Mouse (Mus musculus) embryo, embryonic 9.5 days (tissue): ENCODE measurements around the gene Trim8.
A peak's percentile ranks its signal among the peaks of the same experiment; 100 is the strongest.

Source experiments
- DNase-seq: peaks from one replicate; pipeline ENCODE4 v3.0.0-alpha.2; 2017; ENCODE audit errors: extremely low spot score

Gene Trim8

GRCm38 (mm10) chr19:46524601-46525321 is 23.3 kb downstream of the Trim8 start:
- DNase-seq = peak; percentile 59

- no peak for DNase-seq
Measured at GRCm38 (mm10) chr19:46525691-46526631, 24.5 kb downstream of the Trim8 start.

DNA sequence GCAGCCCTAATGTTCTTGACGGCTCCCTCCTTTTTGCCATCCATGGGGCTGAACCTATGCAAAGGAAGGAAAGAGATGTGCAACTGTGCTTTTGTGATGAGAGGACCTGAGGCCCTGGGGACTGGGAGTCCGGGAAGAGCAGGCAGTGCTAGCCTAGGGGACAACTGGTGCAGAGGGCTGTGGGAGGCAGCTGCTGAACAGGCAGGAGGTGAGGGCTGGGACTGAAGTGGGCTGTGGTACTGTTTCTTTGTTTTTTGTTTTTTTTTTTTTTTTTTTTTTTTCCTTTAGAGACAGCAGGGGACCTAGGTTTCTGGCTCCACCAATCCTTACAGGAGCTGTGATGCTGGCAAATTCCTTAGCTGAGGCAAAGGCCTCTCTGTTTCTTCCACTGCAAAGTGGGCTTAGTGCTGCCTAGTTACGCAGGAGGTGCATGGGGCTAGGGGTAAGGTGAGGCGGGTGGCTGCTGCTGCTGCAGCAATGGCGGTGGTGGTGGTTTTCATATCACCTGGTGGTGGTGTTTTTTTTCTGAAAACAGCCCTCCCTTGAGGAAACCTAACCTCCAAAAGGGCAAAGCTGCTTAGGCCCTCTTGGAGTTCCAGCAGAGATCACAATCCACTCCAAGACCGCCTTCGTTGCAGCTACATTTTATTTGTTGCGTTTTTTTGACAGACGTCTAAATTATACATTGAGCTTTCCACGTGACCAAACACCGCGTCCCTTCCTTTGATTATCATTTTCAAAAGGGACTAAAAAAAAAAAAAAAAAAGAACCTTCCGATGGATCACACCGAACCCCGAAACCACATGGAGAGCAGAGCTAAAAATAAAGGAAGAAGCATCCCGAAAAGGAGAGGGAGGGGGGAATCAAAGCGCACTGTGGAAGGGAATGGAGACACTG is 26.4 kb downstream of the Trim8 start:
- DNase-seq = no peak

DNA sequence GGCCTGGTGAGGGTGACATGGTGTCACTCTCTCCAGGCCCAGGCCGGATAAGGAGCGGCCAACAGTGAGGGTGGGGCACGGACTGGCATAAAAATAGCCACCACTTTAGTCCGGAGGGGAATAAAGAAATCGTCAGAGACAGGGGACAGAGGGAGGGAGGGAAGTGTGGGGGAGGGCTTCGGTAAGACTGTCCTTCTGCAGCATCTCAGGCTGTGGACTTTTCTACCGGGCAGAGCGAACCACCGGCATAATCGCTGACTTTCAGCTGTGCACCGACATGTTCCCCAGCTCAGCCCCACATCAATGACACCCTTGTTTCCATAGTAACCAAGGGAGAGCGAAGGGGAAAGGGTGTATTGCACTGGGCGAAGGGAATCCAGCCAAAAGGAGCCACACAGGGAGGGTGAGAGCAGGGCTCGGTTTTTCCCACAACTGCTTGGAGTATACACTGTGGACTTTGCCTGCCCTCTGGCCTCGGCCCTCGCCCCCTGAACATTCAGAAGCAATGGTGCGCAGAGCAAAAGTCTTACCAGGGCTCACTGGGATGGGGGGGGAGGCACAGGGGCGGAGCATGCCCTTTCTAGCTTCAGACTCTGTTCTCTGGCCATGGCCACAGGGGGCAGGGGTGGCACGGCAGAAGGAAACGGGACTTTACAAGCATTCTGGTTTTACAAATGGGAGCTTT is 27.2 kb downstream of the Trim8 start:
- peak; percentile 85 for DNase-seq

DNA sequence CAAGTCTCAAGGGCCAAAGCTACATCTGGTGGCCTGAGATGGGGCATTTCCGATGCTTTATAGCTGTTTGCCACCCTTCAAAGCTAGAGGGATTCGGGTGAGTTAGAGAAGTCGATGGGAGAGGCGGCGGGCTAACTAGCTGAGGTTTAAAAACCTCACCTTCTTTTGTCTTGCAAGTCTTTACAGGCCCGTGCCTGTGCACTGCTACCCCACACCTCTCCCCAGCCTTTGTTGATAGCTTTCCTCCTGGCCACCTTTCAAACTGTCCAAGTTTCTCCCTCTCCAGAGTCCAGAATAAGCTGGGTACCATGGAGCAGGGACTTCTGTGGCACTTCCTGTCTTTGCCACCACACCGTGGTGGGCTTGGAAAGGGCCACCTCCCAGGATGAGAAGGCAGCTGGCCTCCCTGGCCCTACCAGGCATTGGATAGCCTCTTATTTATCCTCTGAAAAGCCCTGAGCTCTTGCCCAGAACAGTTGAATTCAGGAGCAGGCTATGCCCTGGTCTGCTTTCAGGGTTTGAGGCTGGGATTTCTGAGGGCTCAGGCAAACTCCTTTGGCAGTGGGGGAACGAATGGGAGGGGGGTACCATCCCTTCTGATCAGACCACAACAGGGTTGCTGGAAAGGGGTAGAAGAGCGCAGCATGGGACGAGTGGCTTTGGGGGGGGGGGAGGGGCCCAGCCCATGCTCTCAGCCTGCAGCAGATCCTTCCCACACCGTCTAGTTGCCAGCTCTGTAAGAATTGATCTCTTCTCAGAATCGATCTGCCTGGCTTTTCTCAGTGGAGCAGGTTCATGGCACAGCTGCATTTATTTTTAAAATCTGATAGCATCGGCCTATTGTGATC is 28.3 kb downstream of the Trim8 start:
- peak; percentile 59 for DNase-seq

GRCm38 (mm10) chr19:46530449-46530990 is 29.0 kb downstream of the Trim8 start:
- no peak for DNase-seq

DNA sequence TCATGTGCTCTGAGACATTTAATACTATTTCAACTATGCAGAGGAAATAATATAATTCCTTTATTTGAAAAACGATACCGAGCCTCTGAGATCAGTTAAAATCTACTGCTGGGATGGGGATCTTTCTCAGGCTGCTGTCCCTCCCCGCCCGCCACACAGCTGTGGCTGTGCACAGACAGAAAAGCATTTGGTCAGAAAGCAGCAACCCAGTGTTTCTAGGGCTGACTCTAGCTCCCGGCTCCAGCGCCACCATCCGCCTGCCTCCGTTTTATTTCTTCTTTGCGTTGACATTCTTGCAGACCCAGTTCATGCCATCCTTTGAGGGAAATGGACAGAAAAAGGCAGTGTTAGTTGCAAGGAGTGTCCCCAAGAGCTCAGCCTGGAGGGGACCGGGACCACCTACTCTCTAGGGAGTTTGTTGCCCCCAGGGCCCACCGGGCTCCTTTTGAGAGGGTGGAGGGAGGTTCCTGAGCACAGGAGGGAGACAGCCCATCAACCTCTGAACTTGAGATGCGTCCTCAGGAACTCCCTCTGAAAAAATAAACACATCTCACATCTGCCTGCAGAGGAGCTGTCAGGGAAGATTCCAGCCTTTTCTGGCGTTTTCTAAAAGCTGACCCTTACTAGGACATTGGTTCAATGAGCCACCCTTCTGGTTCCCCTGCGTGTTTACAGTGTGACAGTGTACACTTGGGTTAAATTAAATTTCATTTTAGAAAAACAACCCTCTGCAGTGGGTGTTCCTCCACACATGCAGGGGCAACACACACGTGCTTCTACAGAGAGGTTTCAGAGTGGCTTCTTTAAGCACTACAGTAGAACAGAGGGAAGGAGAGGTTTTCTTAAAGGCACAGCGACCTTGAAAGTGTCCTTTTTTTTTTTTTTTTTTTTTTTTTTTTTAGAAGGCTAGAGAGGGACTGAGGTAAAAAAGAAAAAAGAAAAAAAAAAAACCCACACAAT is 29.8 kb downstream of the Trim8 start:
- peak; percentile 55 for DNase-seq

GRCm38 (mm10) chr19:46532031-46532688 is 30.7 kb downstream of the Trim8 start:
- DNase-seq = peak; percentile 38

- peak; percentile 52 for DNase-seq
Measured at GRCm38 (mm10) chr19:46533066-46533465, 31.6 kb downstream of the Trim8 start.

DNA sequence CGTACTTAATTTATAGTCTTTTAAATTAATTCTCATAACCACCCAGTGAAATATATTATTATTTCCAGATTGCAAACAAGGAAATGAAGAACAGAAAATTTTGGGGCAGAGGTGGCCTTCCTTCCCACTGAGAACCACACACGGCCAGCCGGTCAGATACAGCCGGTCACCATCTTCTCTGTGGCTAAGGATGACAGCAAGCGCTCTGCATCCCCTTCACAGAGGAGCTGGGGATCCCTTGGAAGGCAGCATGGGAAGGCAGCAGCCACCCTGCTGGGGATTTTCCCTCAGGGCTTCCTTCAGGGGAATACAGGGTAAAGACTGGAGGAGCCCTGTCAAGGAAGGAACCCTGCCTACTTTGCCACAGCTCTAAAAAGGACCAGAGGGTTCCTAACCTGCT is 32.0 kb downstream of the Trim8 start:
- no peak for DNase-seq

DNA sequence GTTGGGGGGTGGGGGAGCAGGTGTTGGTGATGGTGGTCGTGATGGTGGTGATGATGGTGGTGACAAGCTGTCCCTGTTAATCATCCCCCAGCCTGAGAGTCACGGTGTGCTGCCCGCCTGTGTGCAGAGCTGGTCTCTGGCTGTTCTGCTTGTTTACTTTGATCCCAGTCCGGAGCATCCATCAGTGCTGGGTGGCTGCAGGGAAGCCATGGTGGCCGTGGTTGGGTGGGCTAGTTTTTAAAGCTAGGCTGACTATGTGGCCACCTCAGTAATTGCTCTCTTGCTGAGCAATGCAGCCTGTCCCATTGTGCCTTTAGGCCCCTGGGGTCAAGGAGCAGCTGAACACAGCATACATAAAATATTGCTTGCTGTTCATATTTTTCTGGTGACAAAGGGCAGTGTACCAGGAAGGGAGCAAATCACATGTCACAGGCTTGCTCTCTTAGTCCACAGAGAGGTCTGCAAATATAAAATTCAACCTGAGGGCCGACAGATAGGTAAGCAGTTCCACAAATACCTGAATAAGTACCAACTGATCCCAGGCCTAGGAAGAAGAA is 33.1 kb downstream of the Trim8 start:
- no peak for DNase-seq

- DNase-seq = no peak
Measured at GRCm38 (mm10) chr19:46537357-46537756, 35.9 kb downstream of the Trim8 start.

DNA sequence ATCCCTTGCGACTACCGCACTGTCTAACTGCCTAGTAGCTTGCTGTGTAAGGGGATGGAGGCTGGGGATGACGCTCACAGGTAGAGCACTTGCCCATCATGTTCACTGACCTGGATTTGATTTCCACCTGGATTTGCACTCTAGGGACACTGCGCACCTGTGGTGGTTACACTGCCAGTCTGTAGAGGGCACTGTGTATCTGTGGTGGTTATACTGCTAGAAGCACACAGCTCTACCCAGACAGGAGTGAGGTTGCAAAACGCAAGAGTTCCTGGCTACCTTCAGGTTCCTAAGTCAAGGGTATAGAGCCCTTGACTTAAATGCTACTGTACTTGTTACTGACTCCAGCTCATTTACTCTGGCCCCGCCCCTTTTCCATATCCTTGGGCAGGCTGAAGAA is 36.7 kb downstream of the Trim8 start:
- DNase-seq = no peak

DNA sequence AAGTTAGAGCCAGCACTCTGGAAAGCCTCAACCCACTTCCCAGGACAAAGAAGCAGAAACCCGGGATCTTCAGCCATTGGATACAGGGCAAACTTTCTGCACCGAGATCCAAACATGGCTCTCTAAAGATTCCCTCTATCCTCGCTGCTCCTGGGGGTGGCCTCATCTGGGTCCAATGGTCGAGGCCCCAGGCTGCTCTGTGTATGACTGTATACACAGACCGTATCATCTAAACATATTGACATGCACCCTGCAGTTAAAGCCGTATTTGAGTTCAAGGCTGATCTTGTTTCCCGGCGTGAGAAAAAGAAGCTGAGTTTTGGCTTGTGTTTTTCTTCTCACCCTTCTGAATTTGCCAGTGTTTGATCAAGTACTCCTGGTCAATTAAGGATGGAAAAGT is 41.2 kb downstream of the Trim8 start:
- DNase-seq = no peak

- no peak for DNase-seq
Measured at GRCm38 (mm10) chr19:46547565-46547964, 46.1 kb downstream of the Trim8 start.

GRCm38 (mm10) chr19:46548110-46548509 is 46.6 kb downstream of the Trim8 start:
- DNase-seq = no peak

DNA sequence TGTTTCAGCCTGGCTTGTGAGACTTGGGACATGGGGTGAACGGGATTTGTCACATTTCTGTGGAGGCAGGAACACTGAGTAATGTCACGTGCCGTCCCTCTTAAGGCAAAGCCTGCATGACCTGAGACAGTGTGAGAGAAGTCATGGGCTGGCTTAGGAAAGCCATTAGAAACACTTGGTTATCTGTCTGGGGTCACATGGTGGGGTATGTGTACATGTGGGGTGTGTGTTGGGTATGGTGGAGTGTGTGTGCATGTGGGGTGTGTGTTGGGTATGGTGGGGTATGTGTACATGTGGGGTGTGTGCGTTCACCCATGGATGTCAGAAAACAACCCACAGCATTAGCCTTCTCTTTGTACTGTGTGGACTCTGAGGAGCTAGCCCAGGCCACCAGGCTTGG is 48.9 kb downstream of the Trim8 start:
- DNase-seq = no peak

- DNase-seq = no peak
Measured at GRCm38 (mm10) chr19:46552496-46552895, 51.0 kb downstream of the Trim8 start.
